Mouse (Mus musculus) testis, adult 2 months (tissue): ENCODE measurements around the gene Sumo3. TPM values are rescaled to one million over a fixed set of nuclear protein-coding genes. Genes with fewer than 3 reads are reported as not detected.

Source experiments
- H3K27ac ChIP-seq: fragments of 200-500 bp; 2 replicates; pipeline ENCODE4 v1.5.1; 2012; ENCODE audit warnings: low read depth, low read length; ENCODE audit not compliant: control insufficient read depth, insufficient read depth
- H3K27me3 ChIP-seq: fragments of 200-500 bp; 2 replicates; pipeline ENCODE4 v1.6.1; 2012; ENCODE audit warnings: mild to moderate bottlenecking, low read length, moderate library complexity; ENCODE audit not compliant: control insufficient read depth, insufficient read depth
- H3K36me3 ChIP-seq: fragments of 200-500 bp; 2 replicates; pipeline ENCODE4 v1.6.1; 2012; ENCODE audit warnings: mild to moderate bottlenecking, low read length; ENCODE audit not compliant: control insufficient read depth, insufficient read depth
- H3K4me1 ChIP-seq: fragments of 200-500 bp; 2 replicates; pipeline ENCODE4 v1.6.1; 2012; ENCODE audit warnings: low read length; ENCODE audit not compliant: control insufficient read depth, insufficient read depth
- H3K4me3 ChIP-seq: fragments of 200-500 bp; 2 replicates; pipeline ENCODE4 v1.5.1; 2012; ENCODE audit warnings: low read depth, mild to moderate bottlenecking, low read length, moderate library complexity, mixed read lengths; ENCODE audit not compliant: control insufficient read depth
- CTCF ChIP-seq: fragments of 200-500 bp; IDR thresholded peaks from 2 replicates; pipeline ENCODE4 v1.5.1; 2012; ENCODE audit warnings: low read depth, mild to moderate bottlenecking, inconsistent platforms, low read length, moderate library complexity; ENCODE audit not compliant: control insufficient read depth, insufficient read depth, insufficient replicate concordance
- POLR2A ChIP-seq: fragments of 200-500 bp; IDR thresholded peaks from 2 replicates; pipeline ENCODE4 v1.6.1; 2012; ENCODE audit warnings: low read depth, mild to moderate bottlenecking, inconsistent platforms, low read length, moderate library complexity; ENCODE audit not compliant: control insufficient read depth
- polyA plus RNA-seq: library from polyadenylated mRNA; depleted of rRNA; stranded (reverse); fragments of >200 nt; gene quantifications from 2 replicates; pipeline ENCODE4 v1.2.3, GENCODE M21; 2012

Sumo3 gene
- polyA plus RNA-seq, 1 experiment = 83.1 TPM

GRCm38 (mm10) chr10:77626591-77626990 is 20.7 kb downstream of the Sumo3 start:
- Histone ChIP-seq H3K4me3 (no peak overlapping the region), H3K36me3 (peaks cover 2% of the 10 kb centered on the region; the same call in 1 of the 2 replicates), H3K27me3 (no peaks in the 10 kb centered on the region), H3K4me1 (peaks cover 15% of the 10 kb centered on the region), H3K27ac (no peak overlapping the region)
- no peak for TF ChIP-seq POLR2A
- TF ChIP-seq CTCF = no peak

DNA sequence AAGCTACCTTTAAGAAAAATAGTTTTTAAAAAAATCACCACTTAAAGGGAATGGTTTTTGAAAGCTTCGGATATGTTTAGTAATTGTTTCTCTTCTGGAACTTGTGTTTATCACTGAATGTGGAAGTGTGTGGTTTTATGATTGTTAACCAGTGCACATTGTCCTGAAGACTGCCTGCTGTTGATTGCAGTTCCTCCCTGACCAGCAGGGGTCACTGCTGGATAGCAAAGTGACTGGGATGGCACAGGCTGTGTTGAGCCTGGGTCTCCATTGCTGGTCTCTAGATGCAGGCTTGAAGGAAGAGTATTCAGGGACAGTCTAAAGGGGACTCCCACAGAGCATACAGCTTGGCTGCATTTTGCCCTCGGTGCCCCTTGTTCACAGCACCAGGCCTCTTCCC is 21.6 kb downstream of the Sumo3 start:
- Histone ChIP-seq H3K4me3 (no peak overlapping the region), H3K27ac (no peak overlapping the region), H3K4me1 (peaks cover 12% of the 10 kb centered on the region), H3K36me3 (peaks cover 2% of the 10 kb centered on the region; the same call in 1 of the 2 replicates), H3K27me3 (no peaks in the 10 kb centered on the region)
- TF ChIP-seq CTCF (peak; percentile 90; the same call in 1 of the 2 replicates), POLR2A (no peak)

DNA sequence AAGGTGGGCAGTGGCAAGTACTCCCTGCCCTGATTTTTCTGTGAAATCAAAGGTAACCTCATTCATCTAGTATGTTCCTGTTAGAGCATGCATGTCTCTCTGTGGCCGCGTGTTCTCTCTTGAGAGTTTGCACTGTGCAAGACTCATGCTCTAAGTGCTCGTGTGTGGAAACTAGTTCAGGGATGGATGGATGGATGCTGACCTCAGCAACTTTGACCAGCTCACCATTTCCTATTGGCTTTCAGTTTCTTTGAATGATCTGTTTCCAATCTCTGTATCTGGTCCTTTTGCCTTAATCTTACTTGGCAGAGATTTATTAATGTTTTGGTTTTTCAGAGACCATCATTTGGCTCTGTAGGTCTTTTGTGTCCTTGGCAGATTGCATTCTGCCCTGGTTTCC is 23.3 kb downstream of the Sumo3 start:
- peaks cover 2% of the 10 kb centered on the region; the same call in 1 of the 2 replicates for H3K36me3 ChIP-seq
- TF ChIP-seq POLR2A = no peak
- no peaks in the 10 kb centered on the region for H3K27me3 ChIP-seq
- peaks cover 8% of the 10 kb centered on the region for H3K4me1 ChIP-seq
- H3K27ac ChIP-seq = no peak overlapping the region; the same call in 1 of the 2 replicates
- H3K4me3 ChIP-seq = no peak overlapping the region

GRCm38 (mm10) chr10:77629970-77630369 is 24.1 kb downstream of the Sumo3 start:
- Histone ChIP-seq H3K27ac (0 out of 2 replicates have a peak overlapping the region, but pooled peaks have one; percentile 43), H3K4me3 (peak overlapping the region; percentile 28), H3K4me1 (peaks cover 4% of the 10 kb centered on the region), H3K27me3 (no peaks in the 10 kb centered on the region), H3K36me3 (peaks cover 2% of the 10 kb centered on the region; the same call in 1 of the 2 replicates)
- TF ChIP-seq POLR2A (no peak), CTCF (no peak)

DNA sequence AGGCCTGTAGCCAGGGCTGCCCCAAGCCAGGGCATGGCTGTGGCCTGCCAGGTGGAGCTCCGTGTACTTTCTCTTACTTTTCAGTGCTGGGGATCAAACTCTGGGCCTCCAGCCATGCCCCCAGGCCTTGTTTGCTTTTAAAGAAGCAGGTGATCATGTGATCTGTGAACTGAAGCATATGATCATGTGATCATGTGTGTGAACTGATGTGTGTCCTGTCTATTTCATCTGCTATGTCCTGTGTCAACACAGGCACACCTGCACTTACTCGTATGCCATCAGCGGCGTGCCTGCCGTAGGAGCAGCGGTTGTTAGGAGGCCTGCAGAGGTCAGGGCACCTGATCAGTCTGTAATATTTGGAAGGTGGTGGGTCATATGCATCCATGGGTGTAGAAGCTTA is 28.1 kb downstream of the Sumo3 start:
- TF ChIP-seq CTCF (no peak), POLR2A (no peak)
- H3K4me1 ChIP-seq = no peaks in the 10 kb centered on the region
- H3K27me3 ChIP-seq = no peaks in the 10 kb centered on the region
- H3K27ac ChIP-seq = no peak overlapping the region
- H3K4me3 ChIP-seq = no peak overlapping the region
- H3K36me3 ChIP-seq = peaks cover 2% of the 10 kb centered on the region; the same call in 1 of the 2 replicates

DNA sequence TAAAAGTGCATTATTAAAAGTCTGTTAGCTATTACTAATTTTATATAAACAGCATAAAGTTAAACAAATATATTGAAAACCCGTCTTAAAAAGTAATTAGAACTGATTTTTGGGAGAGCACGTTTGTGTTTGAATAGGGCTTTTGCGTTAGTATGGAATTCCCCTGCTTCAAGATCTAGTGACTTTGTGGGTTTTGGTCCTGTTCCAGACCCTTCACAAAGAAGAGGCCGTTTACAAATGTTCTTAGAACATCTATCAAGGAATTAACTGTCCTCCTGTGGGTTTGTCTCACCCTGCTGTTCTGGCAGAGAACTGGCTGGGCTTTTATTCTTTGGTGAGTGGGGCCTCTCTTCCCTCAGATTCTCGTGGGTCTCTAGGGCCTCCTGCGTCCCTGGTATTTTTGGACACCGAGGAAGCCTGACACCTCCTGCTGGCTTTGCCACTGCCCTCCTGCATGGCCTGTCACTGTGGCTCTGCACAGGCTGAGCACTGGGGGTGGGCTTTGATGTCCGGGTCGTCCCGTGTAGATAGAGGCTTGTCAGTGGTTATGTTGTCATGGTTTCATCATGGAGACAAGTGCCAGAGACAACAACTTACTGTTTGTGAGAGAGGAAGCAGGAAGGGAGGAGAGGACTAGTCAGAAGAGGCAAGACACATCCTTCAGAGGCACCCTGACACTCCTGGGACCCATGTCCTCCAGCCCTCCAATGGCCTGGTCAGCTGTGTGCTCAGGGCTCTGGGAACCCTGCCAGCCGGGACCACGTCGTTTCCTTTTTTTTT is 28.7 kb downstream of the Sumo3 start:
- H3K4me3 ChIP-seq = no peak overlapping the region
- no peaks in the 10 kb centered on the region for H3K27me3 ChIP-seq
- no peaks in the 10 kb centered on the region for H3K4me1 ChIP-seq
- TF ChIP-seq POLR2A (no peak), CTCF (no peak)
- peaks cover 2% of the 10 kb centered on the region; the same call in 1 of the 2 replicates for H3K36me3 ChIP-seq
- H3K27ac ChIP-seq = no peak overlapping the region

DNA sequence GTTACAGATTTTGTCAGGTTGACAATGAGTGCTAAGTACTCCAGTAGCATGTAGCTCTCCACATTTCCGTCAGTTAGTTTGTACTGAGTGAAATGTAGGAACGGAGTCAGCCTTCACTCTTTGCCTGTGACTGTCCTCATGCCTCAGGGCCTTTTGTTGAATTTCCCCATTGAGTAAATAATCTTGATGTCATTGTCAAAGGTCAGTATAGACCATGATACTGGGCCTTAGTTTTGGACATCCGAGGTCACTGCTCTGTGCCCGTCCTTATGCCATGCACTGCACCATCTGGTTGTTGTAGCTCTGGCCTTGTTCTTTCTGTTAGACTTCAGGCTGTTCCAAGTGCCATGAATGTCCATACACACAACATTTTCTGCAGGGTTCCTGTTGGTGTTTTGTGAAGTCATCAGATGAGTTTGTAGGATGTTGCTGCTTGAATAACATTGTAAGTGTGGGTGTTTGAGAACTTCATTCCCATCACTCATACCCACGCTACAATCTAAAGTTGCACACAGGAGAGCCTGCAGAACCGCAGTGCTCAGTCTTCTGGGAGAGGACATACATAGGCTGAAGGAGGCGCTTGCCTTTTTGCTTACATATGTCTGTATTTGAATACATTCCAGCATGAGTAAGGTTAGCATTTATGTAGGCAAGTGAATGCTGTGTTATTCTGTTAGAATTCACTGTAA is 30.5 kb downstream of the Sumo3 start:
- H3K4me3 ChIP-seq = no peak overlapping the region
- no peaks in the 10 kb centered on the region for H3K27me3 ChIP-seq
- no peak for TF ChIP-seq CTCF
- TF ChIP-seq POLR2A = no peak
- H3K36me3 ChIP-seq = no peaks in the 10 kb centered on the region; the same call in none of the 2 replicates
- H3K4me1 ChIP-seq = no peaks in the 10 kb centered on the region
- no peak overlapping the region for H3K27ac ChIP-seq
